ENCODE assay signal across 10 mouse cellular contexts in the genomic region with DNA sequence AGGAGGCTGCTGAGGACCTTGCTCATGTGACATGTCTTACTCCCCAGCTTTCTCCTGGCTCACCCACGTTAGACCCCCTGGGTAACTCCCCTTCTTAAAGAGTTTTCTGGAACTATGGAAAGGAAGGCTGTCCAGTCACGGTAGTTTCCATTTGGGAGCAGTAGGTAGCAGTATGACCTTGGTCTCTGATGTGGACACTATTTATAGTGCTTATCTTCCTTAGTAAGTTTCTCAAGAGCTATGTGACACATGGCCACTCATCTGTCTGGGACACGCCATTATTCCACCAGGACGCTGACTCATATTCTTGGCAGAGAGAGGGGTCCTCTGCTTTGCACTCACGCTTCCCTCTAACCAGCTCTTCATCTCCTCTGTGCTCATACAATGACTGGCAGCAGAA.
A peak's percentile ranks its signal among the peaks of the same experiment; 100 is the strongest.
DNase-seq lines count a peak whose midpoint lies in the region; ATAC-seq and TF ChIP-seq lines count a peak whose summit lies in the region.
"Had no signal": no experiment of that assay in that cellular context is flagged by ENCODE, and none has a peak within 500 bp of the region (broad histone marks: within the 10 kb centered on the region; RNA-seq: fewer than 3 reads in every experiment).

No protein-coding gene starts in this region.

- peak; percentile 46 for ATAC-seq in intestine, postnatal 0 days

- intact Hi-C loops in left cerebral cortex, postnatal 10 days (cut with DNase I): no loop called here

- DNase-seq in lung, adult 18-20 months: peak; percentile 48 to 63
- DNase-seq in lung, adult 2 months: no peak
- peak; percentile 72 to 86 for DNase-seq in heart, adult 18-20 months
- no peak for DNase-seq in cerebellum, postnatal 25 days
- no peak for DNase-seq in left cerebral cortex, postnatal 10 days (ENCODE audit: extremely low spot score in 1 of 2, low spot score in 2 of 2)
- no peak for DNase-seq in thymus, postnatal 4 days
- no peak for DNase-seq in cerebellum, adult 11-12 months
- DNase-seq: gastrocnemius, postnatal 25 days; right cerebral cortex, adult 18-20 months had no signal

- TF ChIP-seq CTCF in lung, adult 2 months (IDR thresholded peaks at IDR 0.05; ENCODE audit: insufficient read depth, low read length): no peak
- peak; percentile 58 for TF ChIP-seq CTCF in intestine, postnatal 0 days (IDR thresholded peaks at IDR 0.05; ENCODE audit: low read depth)

- TF ChIP-seq POLR2A in lung, adult 2 months (IDR thresholded peaks at IDR 0.05; ENCODE audit: borderline replicate concordance, extremely low read depth, low read depth, low read length): no peak

- H3K4me1 ChIP-seq in lung, adult 2 months (ENCODE audit: control insufficient read depth, insufficient read depth, low read length): no peaks in the 10 kb centered on the region
- peaks cover 14% of the 10 kb centered on the region for H3K4me1 ChIP-seq in intestine, postnatal 0 days (replicated peaks; ENCODE audit: control insufficient read depth, insufficient read depth, low read length)

- peak overlapping the region; percentile 87 for H3K27ac ChIP-seq in intestine, postnatal 0 days (ENCODE audit: low read depth, low read length)

- no peaks in the 10 kb centered on the region for H3K9me3 ChIP-seq in intestine, postnatal 0 days (ENCODE audit: control insufficient read depth)

- H3K27me3 ChIP-seq in intestine, postnatal 0 days (replicated peaks; ENCODE audit: control insufficient read depth, insufficient read depth, low read length): no peaks in the 10 kb centered on the region

- H3K4me3 ChIP-seq in lung, adult 2 months (replicated peaks; ENCODE audit: extremely low read depth, low read depth, low read length): no peak overlapping the region
- H3K4me3 ChIP-seq in intestine, postnatal 0 days (ENCODE audit: low read depth, low read length): no peak overlapping the region

- peak overlapping the region; percentile 40 for H3K4me2 ChIP-seq in intestine, postnatal 0 days (replicated peaks; ENCODE audit: low read depth)

- no peak overlapping the region for H3K9ac ChIP-seq in intestine, postnatal 0 days (ENCODE audit: low read depth, low read length)

- peaks cover 4% of the 10 kb centered on the region; the same call in 1 of the 2 replicates for H3K36me3 ChIP-seq in intestine, postnatal 0 days (ENCODE audit: control insufficient read depth, insufficient read depth)

- WGBS in lung, adult 2 months: 16% methylated on average over 5 of the region's 5 CpGs
- 16% methylated on average over 5 of the region's 5 CpGs for WGBS in intestine, postnatal 0 days

Comparison
In these comparisons a context has a peak if more than half of its experiments do, and no peak if none do; other contexts are left out.
1. DNase-seq: peak in lung, adult 18-20 months (2 of 2) and heart, adult 18-20 months (2 of 2); none in lung, adult 2 months (single experiment), cerebellum, postnatal 25 days (0 of 2), left cerebral cortex, postnatal 10 days (0 of 2), thymus, postnatal 4 days (single experiment) and cerebellum, adult 11-12 months (single experiment).